Mouse (Mus musculus) MEL (cell line): Measurements from ENCODE around the gene Pfkm.

Experiments
- CHD1 ChIP-seq: IDR thresholded peaks from 2 replicates; pipeline ENCODE4 v1.6.1; 2012; ENCODE audit warnings: low read depth, mild to moderate bottlenecking, inconsistent platforms, low read length, improper control_type of control experiment
- EP300 ChIP-seq, 2 experiments: IDR thresholded peaks; 2 replicates each; pipeline ENCODE4 v1.6.1; 2011; ENCODE audit warnings: improper control_type of control experiment in 2 of 2, low read length in 2 of 2, low read depth in 1 of 2, mild to moderate bottlenecking in 1 of 2
- GATA1 ChIP-seq: IDR thresholded peaks from 2 replicates; pipeline ENCODE4 v1.6.1; 2011; ENCODE audit warnings: low read depth, low read length, improper control_type of control experiment
- MEF2A ChIP-seq: IDR thresholded peaks from 2 replicates; pipeline ENCODE4 v1.6.1; 2014; ENCODE audit warnings: low read depth, mild to moderate bottlenecking, inconsistent platforms, low read length, improper control_type of control experiment; ENCODE audit not compliant: poor library complexity, insufficient replicate concordance, severe bottlenecking; ENCODE audit errors: extremely low read depth
- POLR2A ChIP-seq, 2 experiments: IDR thresholded peaks; 2 replicates each; pipeline ENCODE4 v1.6.1; 2011 to 2012; ENCODE audit warnings: low read length in 2 of 2, mild to moderate bottlenecking in 2 of 2, control low read depth in 1 of 2, improper control_type of control experiment in 1 of 2, low read depth in 1 of 2, moderate library complexity in 1 of 2; ENCODE audit not compliant: control insufficient read depth in 1 of 2, insufficient read depth in 1 of 2, poor library complexity in 1 of 2

GRCm38 (mm10) chr15:98135671-98136070 lies 43.3 kb downstream of the Pfkm start:
- TF ChIP-seq MEF2A (no peak), GATA1 (no peak), POLR2A (IDR thresholded peaks at IDR 0.05; ENCODE audit: control insufficient read depth in 1 of 2, insufficient read depth in 1 of 2, low read depth in 1 of 2, low read length in 2 of 2, poor library complexity in 1 of 2) (0 out of 4 replicates have a peak, but pooled peaks of 1 of the 2 experiments have one; percentile 6), CHD1 (no peak), EP300 (IDR thresholded peaks at IDR 0.05; ENCODE audit: low read depth in 1 of 2, low read length in 2 of 2) (no peak)
